In the genomic region with DNA sequence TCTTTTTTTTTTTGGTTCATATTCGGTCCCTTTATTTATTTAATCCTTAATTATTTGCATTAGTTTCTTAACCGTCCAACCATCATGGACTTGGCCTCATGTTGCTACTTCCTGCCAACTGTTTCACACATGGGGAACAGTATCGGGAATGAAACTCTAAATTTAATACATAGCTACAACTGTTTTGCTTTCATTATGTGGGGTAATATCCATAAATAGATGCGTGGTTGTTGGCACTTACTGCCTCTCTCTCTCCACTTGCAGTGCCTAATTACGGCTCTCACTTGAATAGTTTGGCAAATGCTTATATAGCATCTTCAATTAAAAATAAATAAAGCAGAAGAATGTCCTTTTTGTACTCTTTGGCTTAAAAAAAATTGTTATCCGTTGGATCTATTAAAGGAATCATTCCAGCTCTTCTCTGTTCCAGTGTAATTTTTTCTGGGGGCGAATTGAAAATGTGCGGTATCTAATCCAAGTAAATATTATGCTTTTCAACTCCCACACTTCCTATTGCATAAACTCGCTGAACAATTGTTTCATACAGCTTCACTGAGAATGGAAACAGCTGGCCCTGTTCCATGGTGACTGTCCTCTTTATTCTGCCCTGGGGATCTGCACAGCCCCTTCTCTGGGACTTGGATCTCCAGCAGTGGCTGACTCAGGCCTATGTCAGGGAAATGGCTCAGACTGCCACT, we compare ENCODE assay signal across 8 mouse cellular contexts.
A peak's percentile ranks its signal among the peaks of the same experiment; 100 is the strongest.
DNase-seq lines count a peak whose midpoint lies in the region; ATAC-seq and TF ChIP-seq lines count a peak whose summit lies in the region.
"Had no signal": no experiment of that assay in that cellular context is flagged by ENCODE, and none has a peak within 500 bp of the region (broad histone marks: within the 10 kb centered on the region; RNA-seq: fewer than 3 reads in every experiment).

No protein-coding gene starts in this region.

- H3K27ac ChIP-seq in liver, adult 2 months (replicated peaks; ENCODE audit: insufficient read depth, low read depth, low read length), result no peak overlapping the region
- H3K27ac ChIP-seq in liver, postnatal 0 days (ENCODE audit: low read depth), result no peak overlapping the region
- peak overlapping the region; percentile 28; the same call in 1 of the 2 replicates for H3K27ac ChIP-seq in forebrain, embryonic 16.5 days (ENCODE audit: low read length)
- H3K27ac ChIP-seq: hindbrain, embryonic 15.5 days had no signal

- no peaks in the 10 kb centered on the region for H3K27me3 ChIP-seq in liver, adult 2 months (ENCODE audit: control insufficient read depth, insufficient read depth, low read length)
- H3K27me3 ChIP-seq in liver, postnatal 0 days (ENCODE audit: insufficient read depth, low read length), result no peaks in the 10 kb centered on the region
- H3K27me3 ChIP-seq in forebrain, embryonic 16.5 days (replicated peaks; ENCODE audit: control insufficient read depth, insufficient read depth, low read length), result peaks cover 6% of the 10 kb centered on the region; the same call in 1 of the 2 replicates
- H3K27me3 ChIP-seq: hindbrain, embryonic 15.5 days had no signal

- TF ChIP-seq EP300 in liver, postnatal 0 days (IDR thresholded peaks at IDR 0.05; ENCODE audit: low read depth), result no peak

- H3K79me2 ChIP-seq in liver, adult 2 months (ENCODE audit: control insufficient read depth, insufficient read depth, low read length), result no peaks in the 10 kb centered on the region

- H3K4me2 ChIP-seq in liver, postnatal 0 days (ENCODE audit: low read depth, low read length), result no peak overlapping the region
- no peak overlapping the region for H3K4me2 ChIP-seq in forebrain, embryonic 16.5 days (ENCODE audit: low read length)
- H3K4me2 ChIP-seq: hindbrain, embryonic 15.5 days had no signal

- H3K9ac ChIP-seq in liver, adult 2 months (ENCODE audit: low read depth, low read length), result no peak overlapping the region
- H3K9ac ChIP-seq in liver, postnatal 0 days (replicated peaks), result no peak overlapping the region
- no peak overlapping the region for H3K9ac ChIP-seq in forebrain, embryonic 16.5 days (replicated peaks; ENCODE audit: low read depth, low read length)
- H3K9ac ChIP-seq: hindbrain, embryonic 15.5 days had no signal

- WGBS in liver, adult 2 months, result 66% methylated on average over 9 of the region's 9 CpGs
- WGBS in liver, postnatal 0 days (ENCODE audit: insufficient replicate concordance), result 67% methylated on average over 9 of the region's 9 CpGs
- WGBS in forebrain, embryonic 16.5 days, result 13% methylated on average over 9 of the region's 9 CpGs

- ATAC-seq in liver, postnatal 0 days, result no peak
- peak; percentile 90 for ATAC-seq in forebrain, embryonic 16.5 days

- H3K4me1 ChIP-seq in liver, adult 2 months (ENCODE audit: control insufficient read depth, insufficient read depth, low read length), result no peaks in the 10 kb centered on the region
- H3K4me1 ChIP-seq in liver, postnatal 0 days (ENCODE audit: insufficient read depth), result no peaks in the 10 kb centered on the region
- H3K4me1 ChIP-seq in forebrain, embryonic 16.5 days (replicated peaks; ENCODE audit: control insufficient read depth, insufficient read depth, low read length), result peaks cover 7% of the 10 kb centered on the region

- DNase-seq in liver, adult 2 months (ENCODE audit: extremely low read depth, low read depth, low spot score), result peak; percentile 1
- no peak for DNase-seq in liver, postnatal 0 days
- peak; percentile 51 to 70 for DNase-seq in heart, adult 9 months (ENCODE audit: low spot score in 2 of 2)
- peak; percentile 25 to 26 for DNase-seq in left cerebral cortex, adult 9 months (ENCODE audit: low spot score in 2 of 2)
- peak; percentile 65 for DNase-seq in telencephalon, adult 2 months (ENCODE audit: low read depth, low spot score)
- DNase-seq in thymus, adult 18-20 months, result no peak

- no peaks in the 10 kb centered on the region for H3K36me3 ChIP-seq in liver, adult 2 months (ENCODE audit: control insufficient read depth, insufficient read depth, low read length)
- no peaks in the 10 kb centered on the region for H3K36me3 ChIP-seq in liver, postnatal 0 days (replicated peaks; ENCODE audit: insufficient read depth, low read length)
- no peaks in the 10 kb centered on the region for H3K36me3 ChIP-seq in forebrain, embryonic 16.5 days (ENCODE audit: control insufficient read depth, insufficient read depth)
- H3K36me3 ChIP-seq: hindbrain, embryonic 15.5 days had no signal

- H3K9me3 ChIP-seq in liver, postnatal 0 days (ENCODE audit: low read length), result no peaks in the 10 kb centered on the region
- H3K9me3 ChIP-seq in forebrain, embryonic 16.5 days (ENCODE audit: control insufficient read depth, low read length), result no peaks in the 10 kb centered on the region
- H3K9me3 ChIP-seq: hindbrain, embryonic 15.5 days had no signal

- no peak for TF ChIP-seq POLR2A in liver, adult 2 months (IDR thresholded peaks at IDR 0.05; ENCODE audit: extremely low read depth, insufficient read depth, low read length)

- no peak for TF ChIP-seq CTCF in liver, adult 2 months (IDR thresholded peaks at IDR 0.05; ENCODE audit: low read depth, low read length)
- no peak for TF ChIP-seq CTCF in liver, postnatal 0 days (IDR thresholded peaks at IDR 0.05; ENCODE audit: low read depth)

- H3K4me3 ChIP-seq in liver, adult 2 months (ENCODE audit: insufficient read depth, low read depth, low read length), result no peak overlapping the region
- no peak overlapping the region for H3K4me3 ChIP-seq in liver, postnatal 0 days (ENCODE audit: low read depth, low read length)
- no peak overlapping the region for H3K4me3 ChIP-seq in forebrain, embryonic 16.5 days (replicated peaks; ENCODE audit: low read length)
- H3K4me3 ChIP-seq: hindbrain, embryonic 15.5 days had no signal

Comparison
In these comparisons a context has a peak if more than half of its experiments do, and no peak if none do; other contexts are left out.
1. DNase-seq: peak in liver, adult 2 months (single experiment), heart, adult 9 months (2 of 2), left cerebral cortex, adult 9 months (2 of 2) and telencephalon, adult 2 months (single experiment); none in liver, postnatal 0 days (single experiment) and thymus, adult 18-20 months (0 of 2).